Mouse (Mus musculus) embryonic facial prominence, embryonic 10.5 days (tissue): ENCODE measurements at regions not wholly inside any gene's neighbourhood (a gene's known extent, or its start where the extent isn't known, plus 50 kb on each side); places are given as distances from the start of the nearest gene placed in this dataset.

Source experiments
- DNase-seq: peaks from one replicate; pipeline ENCODE4 v3.0.0-alpha.2; 2017; ENCODE audit warnings: low spot score
- H3K27ac ChIP-seq: fragments of 300-500 bp; sonication (generic); replicated peaks from 2 replicates; pipeline ENCODE4 v1.5.1; 2016; ENCODE audit warnings: mild to moderate bottlenecking
- H3K27me3 ChIP-seq: fragments of 300-500 bp; sonication (generic); replicated peaks from 2 replicates; pipeline ENCODE4 v1.6.1; 2016; ENCODE audit warnings: low read depth, mild to moderate bottlenecking; ENCODE audit not compliant: poor library complexity, severe bottlenecking
- H3K36me3 ChIP-seq: fragments of 300-500 bp; sonication (generic); replicated peaks from 2 replicates; pipeline ENCODE4 v1.6.1; 2016; ENCODE audit warnings: mild to moderate bottlenecking, moderate library complexity
- H3K4me1 ChIP-seq: fragments of 300-500 bp; sonication (generic); 2 replicates; pipeline ENCODE4 v1.6.1; 2016
- H3K4me3 ChIP-seq: fragments of 300-500 bp; sonication (generic); 2 replicates; pipeline ENCODE4 v1.5.1; 2016; ENCODE audit warnings: mild to moderate bottlenecking, moderate library complexity
- H3K9me3 ChIP-seq: fragments of 300-500 bp; sonication (generic); 2 replicates; pipeline ENCODE4 v1.6.1; 2016; ENCODE audit warnings: mild to moderate bottlenecking
- WGBS: fragments of 180-500 bp; shearing (Covaris S2); methylation state at CpG from one replicate; pipeline ENCODE4 v1.1.7; 2016; 5-methylcytosine and 5-hydroxymethylcytosine counted together

- Histone ChIP-seq H3K9me3 (no peaks in the 10 kb centered on the region), H3K4me1 (peaks cover 9% of the 10 kb centered on the region), H3K27ac (peak overlapping the region; percentile 61), H3K36me3 (no peaks in the 10 kb centered on the region), H3K4me3 (no peak overlapping the region), H3K27me3 (no peaks in the 10 kb centered on the region)
- DNase-seq, result peak; percentile 20
- 50% methylated on average over 1 of the region's 1 CpGs for WGBS
These were observed 333.5 kb downstream of the Bckdhb start for GRCm38 (mm10) chr9:84258488-84258887.

DNA sequence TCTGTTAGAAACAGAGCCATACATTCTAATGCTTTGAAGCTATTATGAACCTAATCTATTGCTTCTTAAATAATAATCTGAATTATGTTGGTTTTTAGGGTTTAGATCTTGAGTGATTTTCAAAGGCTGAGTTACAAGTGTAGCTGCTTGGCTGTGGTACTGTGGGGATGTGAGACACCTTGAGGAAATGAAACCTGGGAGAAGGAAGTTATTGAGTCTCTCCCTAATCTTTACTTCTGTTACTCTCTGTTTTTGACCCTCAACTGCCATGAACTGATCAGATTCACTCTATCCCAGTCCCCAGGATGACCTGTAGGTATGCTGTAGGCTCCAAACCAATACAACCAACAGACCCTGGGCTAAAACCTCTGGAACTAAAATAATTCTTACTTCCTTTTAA, 334.8 kb downstream of the Bckdhb start:
- Histone ChIP-seq H3K9me3 (no peaks in the 10 kb centered on the region), H3K36me3 (no peaks in the 10 kb centered on the region), H3K4me1 (peaks cover 9% of the 10 kb centered on the region), H3K27ac (no peak overlapping the region), H3K27me3 (no peaks in the 10 kb centered on the region), H3K4me3 (no peak overlapping the region)
- DNase-seq, result no peak

- H3K27ac ChIP-seq, result no peak overlapping the region
These were observed 337.2 kb downstream of the Bckdhb start for GRCm38 (mm10) chr9:84262151-84262550.

GRCm38 (mm10) chr9:84266974-84267373, 342.0 kb downstream of the Bckdhb start:
- H3K4me3 ChIP-seq, result no peak overlapping the region
- H3K36me3 ChIP-seq, result no peaks in the 10 kb centered on the region
- H3K27ac ChIP-seq, result no peak overlapping the region
- no peaks in the 10 kb centered on the region for H3K27me3 ChIP-seq
- 88% methylated on average over 7 of the region's 7 CpGs for WGBS
- DNase-seq, result no peak
- no peaks in the 10 kb centered on the region for H3K9me3 ChIP-seq
- H3K4me1 ChIP-seq, result no peaks in the 10 kb centered on the region

More at GRCm38 (mm10) chr9:84262151-84262550, 337.2 kb downstream of the Bckdhb start:
- DNase-seq, result no peak
- 89% methylated on average over 5 of the region's 5 CpGs for WGBS
- Histone ChIP-seq H3K36me3 (no peaks in the 10 kb centered on the region), H3K4me3 (no peak overlapping the region), H3K4me1 (peaks cover 9% of the 10 kb centered on the region), H3K9me3 (no peaks in the 10 kb centered on the region), H3K27me3 (no peaks in the 10 kb centered on the region)

DNA sequence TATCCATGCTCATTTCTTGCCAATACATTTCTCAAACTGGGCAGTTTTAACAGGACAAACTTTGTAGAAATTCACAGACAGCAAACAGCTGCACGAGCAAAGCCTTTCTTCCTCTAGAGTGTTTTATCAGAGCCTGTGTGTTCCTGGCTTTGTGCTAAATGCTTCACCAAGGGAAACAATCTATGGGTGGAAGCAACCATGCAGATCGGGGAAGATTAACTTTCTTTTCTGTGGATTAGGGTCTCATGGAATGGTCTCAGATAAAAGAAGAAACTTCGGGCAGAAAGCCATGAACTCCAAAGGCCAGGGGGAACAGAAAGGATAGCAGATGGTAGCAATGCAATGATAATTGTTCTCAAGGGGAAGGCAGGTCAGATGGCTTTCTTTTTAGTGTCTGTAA, 349.7 kb downstream of the Bckdhb start:
- no peak for DNase-seq
- Histone ChIP-seq H3K27me3 (no peaks in the 10 kb centered on the region), H3K9me3 (no peaks in the 10 kb centered on the region), H3K4me3 (no peak overlapping the region), H3K4me1 (no peaks in the 10 kb centered on the region), H3K36me3 (no peaks in the 10 kb centered on the region), H3K27ac (no peak overlapping the region)
- WGBS, result 71% methylated on average over 3 of the region's 3 CpGs

DNA sequence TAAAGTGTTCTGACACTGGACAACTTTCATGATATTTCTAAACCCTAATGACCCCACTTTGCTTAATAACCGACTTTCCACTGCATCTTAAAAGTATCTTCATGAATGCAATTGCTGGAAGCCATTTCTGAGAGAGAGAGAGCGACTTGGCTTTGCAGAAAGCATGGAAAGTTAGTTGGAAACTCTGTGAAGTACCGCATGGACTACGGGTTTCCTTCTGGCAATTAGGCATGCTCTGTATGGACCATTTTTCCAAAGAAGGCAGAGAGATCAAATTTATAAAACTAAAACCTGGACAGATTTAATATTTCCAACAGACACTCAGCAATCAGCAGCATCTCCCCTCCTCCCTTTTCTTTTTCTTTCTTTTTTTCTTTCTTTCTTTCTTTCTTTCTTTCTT, 353.4 kb downstream of the Bckdhb start:
- DNase-seq, result no peak
- no peaks in the 10 kb centered on the region for H3K27me3 ChIP-seq
- WGBS, result 80% methylated on average over 4 of the region's 4 CpGs
- no peaks in the 10 kb centered on the region for H3K36me3 ChIP-seq
- 0 out of 2 replicates have a peak, but pooled peaks cover 5% of the 10 kb centered on the region for H3K9me3 ChIP-seq
- no peak overlapping the region for H3K4me3 ChIP-seq
- no peak overlapping the region for H3K27ac ChIP-seq
- no peaks in the 10 kb centered on the region for H3K4me1 ChIP-seq

DNA sequence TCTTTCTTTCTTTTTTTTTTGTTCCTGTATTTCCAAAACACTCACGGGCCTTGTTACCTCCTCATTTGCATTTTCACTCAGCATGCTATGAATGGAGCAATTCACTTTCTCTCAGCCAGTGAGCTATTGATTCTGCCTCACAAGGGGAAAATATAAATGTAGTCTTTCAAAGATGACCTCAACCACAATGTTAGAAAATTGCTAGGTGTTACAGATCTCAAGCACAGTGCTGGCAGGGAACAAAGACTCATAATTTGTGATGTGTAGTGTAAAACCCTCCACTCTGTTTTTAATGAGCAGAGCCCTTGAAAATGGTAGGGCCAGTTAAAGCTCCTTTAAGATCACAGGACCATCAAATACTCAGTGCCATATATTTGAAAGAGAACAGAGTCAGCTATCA, 353.8 kb downstream of the Bckdhb start:
- H3K27ac ChIP-seq, result no peak overlapping the region
- no peak for DNase-seq
- H3K4me3 ChIP-seq, result no peak overlapping the region
- no peaks in the 10 kb centered on the region for H3K36me3 ChIP-seq
- H3K9me3 ChIP-seq, result 0 out of 2 replicates have a peak, but pooled peaks cover 5% of the 10 kb centered on the region
- WGBS, result 13% methylated on average over 1 of the region's 1 CpGs
- H3K4me1 ChIP-seq, result no peaks in the 10 kb centered on the region
- H3K27me3 ChIP-seq, result no peaks in the 10 kb centered on the region

GRCm38 (mm10) chr9:84280898-84281297, 356.0 kb downstream of the Bckdhb start:
- Histone ChIP-seq H3K4me3 (no peak overlapping the region), H3K9me3 (0 out of 2 replicates have a peak, but pooled peaks cover 5% of the 10 kb centered on the region), H3K27me3 (no peaks in the 10 kb centered on the region), H3K27ac (no peak overlapping the region), H3K4me1 (no peaks in the 10 kb centered on the region), H3K36me3 (no peaks in the 10 kb centered on the region)
- 94% methylated on average over 4 of the region's 4 CpGs for whole genome bisulfite sequencing
- DNase-seq, result no peak

GRCm38 (mm10) chr9:84281610-84282009, 356.7 kb downstream of the Bckdhb start:
- WGBS, result 78% methylated on average over 3 of the region's 3 CpGs
- Histone ChIP-seq H3K9me3 (0 out of 2 replicates have a peak, but pooled peaks cover 5% of the 10 kb centered on the region), H3K27me3 (no peaks in the 10 kb centered on the region), H3K36me3 (no peaks in the 10 kb centered on the region), H3K4me3 (no peak overlapping the region), H3K27ac (no peak overlapping the region), H3K4me1 (0 out of 2 replicates have a peak, but pooled peaks cover 3% of the 10 kb centered on the region)
- no peak for DNase-seq

DNA sequence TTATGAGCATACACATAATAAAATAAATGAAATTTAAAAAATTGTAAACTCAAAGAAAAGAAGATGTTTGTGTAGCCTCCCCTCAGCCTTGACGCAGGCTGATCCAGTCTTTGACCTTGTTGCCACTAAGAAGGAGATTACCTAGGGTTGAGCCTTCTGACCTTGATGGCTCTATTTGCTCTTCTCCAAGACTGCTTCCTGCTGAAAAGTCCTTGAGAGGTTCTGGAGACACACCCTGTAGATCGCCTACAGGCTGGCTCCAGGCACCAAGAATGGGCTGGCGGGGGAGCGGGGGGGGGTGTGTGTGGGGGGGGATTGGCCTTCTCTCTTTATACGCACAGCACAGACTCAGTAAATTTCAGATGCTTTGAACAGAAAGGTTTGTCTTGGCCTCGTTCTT, 358.4 kb downstream of the Bckdhb start:
- Histone ChIP-seq H3K4me1 (0 out of 2 replicates have a peak, but pooled peaks cover 3% of the 10 kb centered on the region), H3K27me3 (no peaks in the 10 kb centered on the region), H3K9me3 (0 out of 2 replicates have a peak, but pooled peaks cover 5% of the 10 kb centered on the region), H3K36me3 (no peaks in the 10 kb centered on the region), H3K4me3 (no peak overlapping the region), H3K27ac (no peak overlapping the region)
- no peak for DNase-seq
- WGBS, result 80% methylated on average over 6 of the region's 6 CpGs

GRCm38 (mm10) chr9:84285604-84286003, 360.7 kb downstream of the Bckdhb start:
- no peak for DNase-seq

GRCm38 (mm10) chr9:84295891-84296290, 370.9 kb downstream of the Bckdhb start:
- H3K9me3 ChIP-seq, result no peaks in the 10 kb centered on the region
- WGBS, result 38% methylated on average over 1 of the region's 1 CpGs
- H3K4me1 ChIP-seq, result no peaks in the 10 kb centered on the region
- no peak overlapping the region for H3K4me3 ChIP-seq
- no peaks in the 10 kb centered on the region for H3K27me3 ChIP-seq
- peak; percentile 15 for DNase-seq
- H3K27ac ChIP-seq, result no peak overlapping the region; the same call in 1 of the 2 replicates
- no peaks in the 10 kb centered on the region for H3K36me3 ChIP-seq

More at GRCm38 (mm10) chr9:84285604-84286003, 360.7 kb downstream of the Bckdhb start:
- Histone ChIP-seq H3K9me3 (0 out of 2 replicates have a peak, but pooled peaks cover 5% of the 10 kb centered on the region), H3K4me1 (0 out of 2 replicates have a peak, but pooled peaks cover 3% of the 10 kb centered on the region), H3K27ac (no peak overlapping the region), H3K36me3 (no peaks in the 10 kb centered on the region), H3K27me3 (no peaks in the 10 kb centered on the region), H3K4me3 (no peak overlapping the region)
- WGBS, result 42% methylated on average over 4 of the region's 4 CpGs

GRCm38 (mm10) chr9:84296456-84296855, 371.5 kb downstream of the Bckdhb start:
- no peaks in the 10 kb centered on the region for H3K9me3 ChIP-seq

More at GRCm38 (mm10) chr9:84296456-84296855, 371.5 kb downstream of the Bckdhb start:
- H3K4me1 ChIP-seq, result no peaks in the 10 kb centered on the region
- H3K4me3 ChIP-seq, result no peak overlapping the region
- no peak for DNase-seq
- no peak overlapping the region; the same call in 1 of the 2 replicates for H3K27ac ChIP-seq
- no peaks in the 10 kb centered on the region for H3K27me3 ChIP-seq
- H3K36me3 ChIP-seq, result no peaks in the 10 kb centered on the region
- WGBS, result 86% methylated on average over 3 of the region's 3 CpGs
